Mouse (Mus musculus): Measurements from ENCODE around the gene Adamtsl5.

Gene Adamtsl5

GRCm38 (mm10) chr10:80342749-80343424 lies 5.3 kb downstream of the Adamtsl5 start:
- no peak for DNase-seq (ENCODE audit: low spot score in 2 of 2)

DNA sequence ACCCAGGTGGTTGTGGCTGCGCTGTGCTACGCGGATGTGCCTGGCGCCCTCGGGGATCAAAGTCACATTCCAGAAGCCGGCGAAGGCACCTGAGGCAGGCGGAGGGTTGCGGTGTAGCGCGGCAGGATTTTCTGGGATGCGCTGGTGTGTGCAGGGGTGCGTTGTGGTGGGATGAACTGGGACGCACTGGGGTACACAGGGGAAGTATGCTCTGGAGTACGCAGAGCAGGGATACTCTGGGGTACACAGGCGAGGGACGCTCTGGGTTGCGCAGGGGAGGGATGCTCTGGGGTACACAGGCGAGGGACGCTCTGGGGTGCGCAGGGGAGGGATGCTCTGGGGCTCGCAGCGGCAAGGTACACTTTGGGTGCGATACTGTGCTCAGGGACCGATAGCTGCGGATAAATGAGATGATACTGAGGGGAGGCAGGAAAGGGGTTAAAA lies 5.9 kb downstream of the Adamtsl5 start:
- DNase-seq (ENCODE audit: low spot score in 2 of 2), result no peak

- no peak for DNase-seq (ENCODE audit: low spot score in 2 of 2)
Measured at GRCm38 (mm10) chr10:80341491-80342304, 6.5 kb downstream of the Adamtsl5 start.

- no peak for DNase-seq (ENCODE audit: low spot score in 2 of 2)
Measured at GRCm38 (mm10) chr10:80341026-80341425, 7.2 kb downstream of the Adamtsl5 start.

- DNase-seq (ENCODE audit: low spot score in 2 of 2), result peak in 1 of 2 experiments; percentile 90
Measured at GRCm38 (mm10) chr10:80339941-80340750, 8.1 kb downstream of the Adamtsl5 start.

DNA sequence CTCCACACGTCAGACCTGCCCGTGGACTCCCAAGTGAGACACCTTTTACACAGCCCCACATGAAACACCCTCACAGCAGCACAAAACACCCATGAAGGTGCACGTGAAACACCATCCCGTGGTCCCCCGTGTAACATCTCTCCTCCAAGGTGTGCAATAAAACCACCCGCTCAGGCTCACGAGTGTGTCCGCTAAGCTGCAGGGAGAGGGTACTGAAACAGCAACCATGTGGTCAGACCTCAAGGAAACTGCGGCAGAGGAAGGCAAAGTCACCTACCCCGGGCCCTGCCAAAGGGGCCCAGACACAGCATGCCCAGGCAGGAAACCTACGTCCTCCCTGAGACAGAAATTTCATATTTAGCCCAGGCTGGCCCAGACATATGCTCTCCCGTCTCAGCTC lies 11.9 kb downstream of the Adamtsl5 start:
- no peak for DNase-seq (ENCODE audit: low spot score in 2 of 2)

DNA sequence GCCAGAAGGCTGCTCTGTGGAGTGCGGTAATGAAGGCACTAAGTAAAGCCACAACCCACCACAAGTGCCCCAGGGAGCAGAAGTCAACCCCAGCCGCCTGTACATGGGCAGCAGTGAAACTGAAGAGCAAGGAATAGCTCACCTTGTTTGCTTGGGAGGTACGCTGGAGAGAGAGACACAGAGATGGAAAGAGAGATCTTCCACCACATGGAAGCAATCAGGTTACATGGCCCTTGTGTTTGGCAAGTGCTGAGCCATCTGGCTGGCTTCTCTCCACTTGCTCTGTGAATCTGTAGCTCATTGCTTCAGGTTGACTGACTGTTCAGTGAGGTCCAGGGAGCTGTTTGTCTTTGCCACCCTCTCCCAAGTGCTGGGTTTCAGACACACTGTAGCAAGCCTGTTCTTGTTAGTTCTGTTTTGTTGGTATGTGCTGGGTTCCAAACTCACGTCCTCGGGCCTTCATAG lies 15.7 kb downstream of the Adamtsl5 start:
- DNase-seq (ENCODE audit: low spot score in 2 of 2), result no peak

- no peak for DNase-seq (ENCODE audit: low spot score in 2 of 2)
Measured at GRCm38 (mm10) chr10:80331636-80332524, 16.3 kb downstream of the Adamtsl5 start.

- no peak for DNase-seq (ENCODE audit: low spot score in 2 of 2)
Measured at GRCm38 (mm10) chr10:80330888-80331287, 17.3 kb downstream of the Adamtsl5 start.

DNA sequence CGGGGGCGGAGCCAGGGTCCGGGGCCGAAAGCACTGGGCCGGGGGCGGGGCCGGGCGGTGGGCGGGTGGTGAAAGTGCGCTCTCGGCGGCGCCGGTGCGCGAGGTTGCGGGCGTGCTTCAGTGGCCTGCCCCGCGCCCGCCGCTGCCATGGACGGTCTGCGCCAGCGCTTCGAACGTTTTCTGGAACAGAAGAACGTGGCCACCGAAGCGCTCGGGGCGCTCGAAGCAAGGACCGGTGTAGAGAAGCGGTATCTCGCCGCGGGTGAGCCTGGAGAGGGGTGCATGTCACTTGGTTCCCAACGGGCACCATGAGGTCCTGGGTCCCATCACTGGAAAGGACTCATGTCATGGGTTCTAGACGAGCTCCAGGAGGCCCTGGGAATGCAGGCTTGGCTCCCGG lies 18.1 kb downstream of the Adamtsl5 start:
- no peak for DNase-seq (ENCODE audit: low spot score in 2 of 2)

- peak; percentile 93 to 94 for DNase-seq (ENCODE audit: low spot score in 2 of 2)
Measured at GRCm38 (mm10) chr10:80329273-80330081, 18.7 kb downstream of the Adamtsl5 start, which contains the start of the genes Pcsk4 and Reep6. Gene Pcsk4 (minus strand): TSS chr10:80329498. Gene Reep6 (plus strand): TSS chr10:80329953.

GRCm38 (mm10) chr10:80325045-80325444 lies 23.2 kb downstream of the Adamtsl5 start:
- no peak for DNase-seq (ENCODE audit: low spot score in 2 of 2)

DNA sequence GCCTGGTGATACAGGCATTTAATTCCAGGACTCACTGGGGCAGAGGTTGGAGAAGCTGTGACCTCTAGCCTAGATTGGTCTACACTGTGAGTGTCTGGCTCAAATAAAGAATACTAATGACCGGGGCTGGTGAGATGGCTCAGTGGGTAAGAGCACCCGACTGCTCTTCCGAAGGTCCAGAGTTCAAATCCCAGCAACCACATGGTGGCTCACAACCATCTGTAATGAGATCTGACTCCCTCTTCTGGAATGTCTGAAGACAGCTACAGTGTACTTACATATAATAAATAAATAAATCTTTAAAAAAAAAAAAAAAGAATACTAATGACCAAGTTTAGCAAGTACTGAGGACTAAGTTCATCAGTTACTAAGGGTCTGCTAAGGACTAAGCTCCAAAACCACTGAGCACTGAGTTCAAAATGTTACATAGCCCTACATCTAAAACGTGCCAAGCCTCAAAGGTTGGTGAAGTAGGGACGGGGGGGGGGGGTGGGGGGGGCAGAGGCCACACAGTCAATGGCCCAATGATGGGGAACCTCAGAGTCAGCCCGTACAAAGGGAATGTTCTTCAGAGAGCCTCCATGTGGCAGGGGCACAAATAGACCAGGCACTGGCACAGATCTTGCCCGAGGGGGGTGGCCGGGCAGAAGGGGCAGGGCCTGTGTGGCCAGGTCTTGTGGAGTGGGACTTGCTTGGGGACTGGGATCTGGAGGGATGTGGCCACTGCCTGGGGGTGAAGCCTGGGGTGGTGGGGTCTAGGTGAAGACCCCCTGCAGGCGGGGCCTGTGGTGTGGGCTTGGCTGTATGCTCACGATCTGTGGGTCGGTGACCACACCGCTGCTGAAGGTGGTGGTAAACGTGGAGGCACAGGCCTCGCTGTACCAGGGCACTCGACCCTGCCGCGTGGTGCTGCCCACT lies 23.8 kb downstream of the Adamtsl5 start:
- no peak for DNase-seq (ENCODE audit: low spot score in 2 of 2)

DNA sequence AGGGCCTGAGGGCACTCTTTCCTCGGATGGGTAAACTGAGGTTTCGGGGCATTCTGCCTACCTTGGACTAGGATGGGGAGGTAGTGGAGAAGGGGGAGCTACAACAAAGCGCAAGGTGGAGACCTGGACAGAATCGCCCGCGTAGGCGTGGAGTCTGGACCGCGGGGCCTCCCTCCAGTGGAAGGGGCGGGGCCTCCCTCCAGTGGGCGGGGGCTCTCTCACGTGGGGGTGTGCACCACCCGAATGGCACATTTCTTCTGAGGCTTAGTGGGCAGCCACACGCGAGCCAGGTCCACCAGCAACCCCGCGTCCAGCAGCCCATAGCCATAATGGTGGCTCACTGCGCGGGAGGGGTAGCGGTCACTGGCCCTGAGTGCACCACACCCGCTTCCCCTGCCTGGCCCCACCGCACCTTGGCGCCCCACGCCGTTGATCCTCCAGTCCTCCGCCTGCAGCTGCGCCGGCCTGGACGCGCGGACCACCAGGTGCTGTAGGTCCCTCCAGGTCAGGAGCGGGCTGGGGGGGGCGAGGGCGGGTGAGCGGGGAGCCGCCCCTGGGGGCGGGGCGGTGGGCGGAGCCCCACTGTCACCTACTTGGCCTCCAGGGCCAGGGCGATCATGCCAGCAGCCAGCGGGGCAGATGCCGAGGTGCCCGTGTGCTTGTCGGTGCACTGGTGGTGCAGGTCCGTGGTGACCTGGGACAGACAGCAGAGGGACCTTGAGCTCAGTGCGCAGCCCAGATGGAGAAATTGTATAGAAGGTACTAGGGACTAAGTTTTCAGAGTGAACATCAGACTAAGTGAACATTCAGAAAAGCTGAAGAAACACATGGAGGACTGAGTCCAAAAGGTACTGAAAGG lies 24.7 kb downstream of the Adamtsl5 start:
- DNase-seq (ENCODE audit: low spot score in 2 of 2), result peak; percentile 72 to 75

DNA sequence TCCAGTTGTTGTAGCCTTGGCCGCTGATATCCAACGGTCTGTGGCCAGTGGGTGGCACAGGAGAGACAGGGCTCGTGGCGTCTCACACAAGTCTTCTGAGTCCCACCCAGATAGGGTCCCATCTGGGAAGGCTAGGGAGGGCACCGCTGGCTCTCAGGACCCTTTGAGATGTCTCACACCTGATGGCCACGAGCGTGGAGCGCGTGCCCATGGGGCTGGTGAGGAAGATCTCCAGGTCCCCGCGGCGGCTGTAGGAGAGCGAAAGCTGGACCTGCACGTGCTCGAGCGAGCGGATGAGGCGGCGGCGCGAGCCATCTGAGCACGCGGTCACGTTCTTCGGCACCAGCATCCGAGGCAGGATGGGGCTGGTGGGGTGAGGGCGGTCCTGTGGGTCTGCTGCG lies 25.4 kb downstream of the Adamtsl5 start:
- DNase-seq (ENCODE audit: low spot score in 2 of 2), result no peak

DNA sequence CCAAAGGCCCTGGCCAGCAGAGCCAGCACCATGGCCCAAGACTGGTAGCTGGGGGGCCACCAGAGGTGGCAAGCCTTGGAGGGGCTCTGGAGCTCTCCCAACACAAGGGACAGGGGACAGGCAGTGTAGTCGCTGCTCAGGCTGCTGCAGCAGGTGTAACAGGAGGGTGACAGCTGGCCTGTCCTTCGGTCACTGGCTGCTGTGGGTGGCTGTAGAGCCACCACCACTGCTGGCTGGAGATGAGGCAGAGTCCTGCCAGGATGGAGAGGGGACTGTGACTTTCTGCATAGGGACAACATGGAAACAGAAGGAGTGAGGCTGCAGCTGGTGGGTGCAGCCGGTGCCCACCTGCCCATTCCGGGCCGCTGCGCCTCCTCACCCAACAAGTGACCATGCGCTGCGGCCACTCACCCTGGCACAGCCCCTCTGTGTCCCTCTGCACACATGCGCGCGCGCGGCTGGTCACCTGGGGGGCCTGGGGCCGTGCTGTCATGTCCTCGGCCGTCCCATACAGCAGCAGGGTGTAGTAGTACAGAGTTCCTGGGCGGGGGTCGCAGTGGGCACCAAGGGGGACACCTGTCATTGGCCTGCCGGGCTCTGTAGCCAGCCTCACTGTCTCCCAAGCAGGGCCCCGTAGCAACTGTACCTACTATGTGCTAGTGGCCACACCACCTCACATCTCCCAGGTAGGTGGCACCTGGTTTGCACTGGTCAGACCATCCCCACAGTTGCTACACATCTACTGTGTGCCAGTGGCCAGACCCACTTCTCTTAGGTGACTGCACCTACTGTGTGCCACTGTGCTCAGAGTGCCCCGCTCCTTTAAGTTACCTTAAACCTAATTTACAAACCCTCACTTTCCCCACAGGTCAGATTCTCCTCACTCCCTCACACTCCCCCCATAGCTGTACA lies 26.3 kb downstream of the Adamtsl5 start:
- no peak for DNase-seq (ENCODE audit: low spot score in 2 of 2)

All from heart, adult 9 months (tissue).